Mouse (Mus musculus) granulocyte monocyte progenitor cell, adult 5-6 weeks (primary cell): ENCODE measurements around the gene Ankrd24. TPM values are rescaled to one million over a fixed set of nuclear protein-coding genes. Genes with fewer than 3 reads are reported as not detected.
"Not testable (repeated sequence)": the region's sequence is repeated elsewhere in the genome, so short reads cannot be mapped to it uniquely, and the experiment has no call there.

Experiments used
- ATAC-seq: replicated peaks from 2 replicates; pipeline ENCODE4 v1.8.0; 2016; ENCODE audit warnings: mild to moderate bottlenecking, moderate TSS enrichment, inconsistent platforms; ENCODE audit not compliant: poor library complexity, severe bottlenecking
- total RNA-seq, 2 experiments: library from RNA; stranded (forward) in 1 of 2; stranded (reverse) in 1 of 2; fragments of 200-712, 200-1000 nt in 1 of 2; fragments of >200 nt in 1 of 2; fragmentation: Nextera tagmentation in 1 of 2; gene quantifications; 2 replicates each; pipeline ENCODE4 v1.2.3; 2014 to 2017

Gene Ankrd24
- total RNA-seq, 2 experiments from 2014 or later: 7.5 to 7.6 TPM

DNA sequence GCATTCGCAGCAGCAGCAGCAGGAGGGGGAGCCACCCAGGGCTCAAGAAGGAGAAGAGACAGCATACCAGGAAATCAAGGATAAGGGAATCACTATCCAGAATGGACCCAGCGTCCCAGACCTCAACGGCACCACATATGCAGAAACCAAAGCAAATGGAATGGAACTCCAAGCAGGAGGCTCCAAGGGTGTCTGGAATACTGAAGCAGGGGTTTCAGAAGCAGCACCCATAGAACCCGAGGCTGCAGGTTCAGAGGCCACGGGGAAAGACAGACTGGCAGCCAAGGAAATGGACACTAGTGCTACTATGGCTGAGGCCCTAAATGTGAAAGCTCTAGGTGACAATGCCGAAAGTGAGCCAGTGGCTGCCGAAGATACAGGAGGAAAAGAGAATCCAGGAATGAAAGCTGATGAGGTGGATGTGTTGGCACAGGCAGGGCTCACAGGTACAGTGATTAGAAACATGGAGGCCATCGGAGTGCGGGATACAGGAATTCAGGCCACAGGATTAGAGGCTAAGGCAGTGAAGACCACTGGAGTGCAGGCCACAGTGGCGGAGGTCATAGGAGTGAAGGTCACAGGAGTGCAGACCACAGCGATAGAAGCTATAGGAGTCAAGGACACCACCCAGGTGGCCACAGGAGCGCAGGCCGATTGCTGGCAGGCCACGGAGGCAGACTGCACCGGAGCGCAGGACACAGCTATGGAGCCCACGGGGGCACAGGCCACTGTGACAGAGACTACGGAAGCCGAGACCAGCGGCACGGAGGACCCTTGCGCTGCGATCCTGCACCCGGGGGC lies 14.5 kb downstream of the Ankrd24 start:
- no peak for ATAC-seq

DNA sequence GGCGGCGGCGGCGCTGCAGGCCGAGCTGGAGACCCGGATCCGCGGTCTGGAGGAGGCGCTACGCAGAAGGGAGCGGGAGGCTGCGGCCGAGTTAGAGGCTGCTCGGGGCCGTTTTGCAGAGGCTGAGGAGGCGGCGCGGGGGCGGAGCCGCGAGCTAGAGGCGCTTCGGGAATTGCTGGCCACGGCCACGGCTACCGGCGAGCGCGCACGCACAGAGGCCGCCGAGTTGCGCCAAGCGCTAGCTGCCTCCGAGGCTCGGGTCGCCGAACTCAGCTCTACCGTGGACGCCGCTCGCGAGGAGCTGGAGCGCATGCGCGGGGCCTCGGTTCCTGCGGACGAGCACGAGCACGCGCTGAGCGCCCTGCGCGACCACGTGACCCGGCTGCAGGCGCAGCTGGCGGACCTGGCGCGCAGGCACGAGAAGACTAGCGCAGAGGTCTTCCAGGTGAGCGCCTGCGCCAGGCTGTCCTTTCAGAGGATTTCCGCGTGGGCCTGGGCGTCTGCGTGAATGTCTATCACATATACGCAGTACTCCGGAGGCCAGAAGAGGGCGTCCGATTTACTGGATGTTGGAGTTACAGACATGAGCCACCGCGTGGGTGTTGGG lies 15.2 kb downstream of the Ankrd24 start:
- peak; percentile 69 for ATAC-seq

DNA sequence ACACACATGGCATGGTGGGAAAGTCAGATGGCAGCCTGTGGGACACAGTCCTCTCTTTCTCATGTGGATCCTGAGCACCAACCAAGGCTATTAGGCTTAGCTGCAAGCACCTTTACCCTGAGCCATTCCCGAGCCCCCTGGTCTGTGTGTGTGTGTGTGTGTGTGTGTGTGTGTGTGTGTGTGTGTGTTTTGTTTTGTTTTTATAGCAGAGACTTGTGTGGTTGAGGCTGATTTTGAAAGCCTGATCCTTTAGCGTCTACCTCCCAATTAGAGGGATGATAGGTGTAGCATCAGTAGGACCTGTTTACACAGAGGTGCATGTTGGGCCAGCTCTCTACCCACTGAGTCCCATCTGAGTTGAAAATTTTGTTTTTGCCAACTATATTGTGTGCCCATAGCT lies 15.8 kb downstream of the Ankrd24 start:
- no peak for ATAC-seq

DNA sequence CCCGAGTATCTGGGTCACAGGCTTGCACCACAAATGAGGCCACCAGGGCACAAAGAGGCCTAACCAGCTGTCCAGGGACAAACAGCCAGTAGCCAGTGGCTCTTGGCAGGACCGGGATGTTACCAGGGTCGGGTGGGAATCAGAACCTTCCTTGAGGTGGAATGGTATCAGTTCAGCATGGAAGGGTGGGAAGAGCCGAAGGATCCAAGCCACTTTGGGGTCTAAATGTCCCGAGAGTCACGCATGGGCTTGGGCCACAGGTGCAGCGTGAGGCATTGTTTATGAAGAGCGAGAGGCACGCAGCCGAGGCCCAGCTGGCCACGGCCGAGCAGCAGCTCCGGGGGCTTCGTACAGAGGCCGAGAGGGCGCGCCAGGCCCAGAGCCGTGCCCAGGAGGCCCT lies 16.4 kb downstream of the Ankrd24 start:
- no peak for ATAC-seq

DNA sequence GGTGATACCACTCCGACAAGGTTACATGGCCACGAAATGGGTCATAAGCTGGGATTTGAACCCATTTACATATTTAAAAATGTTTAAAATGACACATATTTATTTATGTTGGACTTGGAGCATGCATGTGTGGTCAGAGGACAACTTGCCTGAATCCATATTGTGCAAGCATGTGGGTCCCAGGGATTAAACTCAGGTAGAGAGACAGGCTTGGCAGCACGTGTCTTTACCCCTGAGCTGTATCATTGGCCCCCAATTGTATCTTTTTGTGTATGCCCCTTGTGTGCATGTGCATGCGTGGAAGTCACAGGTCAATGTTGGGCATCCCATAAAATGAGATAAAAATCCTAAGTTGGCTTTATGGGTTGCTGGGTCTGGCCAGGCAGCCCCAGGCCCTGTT lies 17.1 kb downstream of the Ankrd24 start:
- no peak for ATAC-seq

DNA sequence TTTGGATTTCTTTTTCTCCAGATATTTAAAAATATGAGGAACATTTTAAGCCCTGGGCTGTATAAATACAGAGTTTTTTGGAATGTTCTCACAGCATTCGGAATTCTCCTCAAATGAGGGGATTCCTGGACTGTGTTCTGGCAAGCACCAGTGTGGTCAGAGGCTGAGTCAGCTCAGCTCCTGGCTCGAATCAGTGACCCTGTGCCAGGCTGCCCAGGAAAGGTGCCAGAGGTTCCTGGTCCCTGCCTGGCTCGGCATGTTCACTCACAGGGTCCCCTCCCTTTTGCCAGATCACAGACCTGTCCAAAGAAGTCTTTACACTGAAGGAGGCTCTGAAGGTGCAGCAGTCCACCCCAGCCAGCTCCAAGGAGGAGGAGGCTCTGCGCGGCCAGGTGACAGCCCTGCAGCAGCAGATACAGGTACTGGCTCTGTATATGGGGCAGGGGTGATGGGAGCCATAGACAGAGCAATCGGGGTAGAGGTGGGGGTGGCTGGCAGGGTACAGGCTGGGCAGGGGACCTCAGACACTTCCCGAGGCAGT lies 17.7 kb downstream of the Ankrd24 start:
- no peak for ATAC-seq

DNA sequence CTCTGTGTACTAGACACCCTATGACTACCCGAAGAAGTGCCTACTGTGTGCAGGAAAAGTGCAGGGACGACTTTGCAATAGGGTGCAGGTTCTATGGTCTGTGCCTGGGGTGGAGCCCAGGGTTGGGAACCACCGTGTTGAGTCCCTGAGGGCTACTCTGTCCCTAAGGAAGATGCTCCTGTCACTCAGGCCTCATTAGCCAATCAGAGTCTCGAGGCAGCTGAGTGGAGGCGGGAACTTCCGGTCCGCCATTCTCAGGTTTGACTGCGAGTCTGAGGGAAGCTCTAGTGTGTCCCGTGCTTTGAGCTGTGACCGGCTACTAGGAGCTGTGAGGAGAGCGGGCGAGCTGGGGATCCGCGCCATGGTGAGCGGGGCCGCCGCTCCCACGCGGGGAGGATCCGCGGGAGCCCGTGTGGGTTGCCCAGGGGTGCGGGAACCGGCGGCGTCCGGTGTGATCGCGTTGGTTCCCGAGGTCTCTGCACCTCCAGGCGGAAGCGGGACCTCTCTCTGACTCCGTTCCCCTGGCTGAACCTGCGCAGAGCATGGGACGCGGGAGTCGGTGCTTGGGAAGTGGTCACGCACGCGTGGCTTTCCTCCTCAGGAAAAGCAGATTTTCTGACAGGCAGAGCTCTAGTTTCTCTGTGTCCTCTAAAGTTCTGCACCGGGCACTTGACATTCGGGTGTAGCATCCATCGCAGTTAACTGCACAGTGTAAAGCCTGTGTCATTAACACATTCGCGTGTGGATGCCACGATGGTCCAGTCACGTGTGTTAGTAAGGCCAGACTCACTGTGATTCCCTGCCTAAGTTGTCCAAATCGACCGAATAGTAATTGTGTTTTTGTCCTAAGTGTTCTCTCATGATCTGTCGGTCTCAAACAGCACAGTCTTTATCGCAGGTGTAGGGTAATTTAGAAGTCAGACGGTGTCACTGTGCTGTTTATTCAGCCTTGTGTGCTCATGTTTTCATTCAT lies 20.7 kb downstream of the Ankrd24 start, which contains the start of gene Gm10778:
Gm10778 (plus strand) TSS at position 257 of the 973 bp plus-strand sequence.
- peak; percentile 98 for ATAC-seq

DNA sequence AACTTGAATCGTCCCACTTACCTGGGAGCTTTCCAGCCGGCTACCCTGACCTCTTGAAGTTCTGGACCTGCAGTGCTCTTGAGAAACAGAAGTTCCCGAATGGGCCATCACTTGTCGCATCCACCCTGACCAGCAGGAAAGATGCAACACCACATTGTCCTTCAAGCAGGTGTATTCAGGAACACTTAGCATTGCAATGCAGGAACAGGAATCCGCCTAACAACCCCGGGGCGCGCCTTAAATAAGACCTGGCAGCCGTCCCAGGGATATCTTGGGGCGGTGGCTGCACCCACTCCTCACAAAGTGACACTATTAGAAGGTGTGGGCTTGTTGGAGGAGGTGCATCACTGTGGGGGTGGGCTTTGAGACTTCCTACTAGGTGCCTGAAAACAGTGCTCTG lies 26.8 kb downstream of the Ankrd24 start:
- no peak for ATAC-seq

DNA sequence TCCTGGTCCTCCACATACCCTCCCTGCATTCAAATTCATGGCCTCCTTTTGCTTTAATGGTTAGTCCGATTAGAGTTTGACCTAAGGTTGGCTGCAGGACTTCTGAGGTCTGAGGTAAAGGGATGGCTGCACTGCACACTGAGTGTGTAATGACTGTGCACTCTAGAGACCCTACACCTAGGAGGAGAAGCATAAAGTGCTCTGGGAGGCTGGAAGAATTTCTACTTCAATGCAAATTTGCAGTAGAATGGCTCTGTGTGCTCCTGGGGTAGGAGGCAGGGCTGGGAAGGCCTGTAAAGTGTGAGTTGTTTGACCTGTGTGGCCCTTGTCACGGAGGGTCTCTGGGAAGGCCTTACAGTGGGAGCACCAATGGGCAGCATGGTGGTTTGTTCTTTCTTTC lies 27.8 kb downstream of the Ankrd24 start:
- ATAC-seq: no peak

DNA sequence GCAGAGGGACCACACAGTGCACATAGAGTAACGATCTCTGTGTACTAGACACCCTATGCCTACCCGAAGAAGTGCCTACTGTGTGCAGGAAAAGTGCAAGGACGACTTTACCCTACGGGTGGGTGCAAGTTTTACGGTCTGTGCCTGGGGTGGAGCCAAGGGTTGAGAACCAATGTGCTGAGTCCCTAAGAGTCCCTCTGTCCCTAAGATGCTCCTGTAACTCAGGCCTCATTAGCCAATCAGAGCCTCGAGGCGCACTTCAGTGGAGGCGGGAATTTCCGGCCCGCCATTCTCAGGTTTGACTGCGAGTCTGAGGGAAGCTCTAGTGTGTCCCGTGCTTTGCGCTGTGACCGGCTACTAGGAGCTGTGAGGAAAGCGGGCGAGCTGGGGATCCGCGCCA lies 58.8 kb downstream of the Ankrd24 start:
- not testable (repeated sequence) for ATAC-seq

Other genes starting within 250 kb of the Ankrd24 start
- gene Dohh, start 244.1 kb upstream of the Ankrd24 start, total RNA-seq (2014; fragmentation: Nextera tagmentation): 12.2 and 34.9 TPM in 2 replicates
- gene Dohh, start 244.1 kb upstream of the Ankrd24 start, total RNA-seq (2017): 41.8 and 46.2 TPM in 2 replicates
- 4.0 TPM in 1 of 2 replicates, not detected in the other for gene Gm48551, start 244.1 kb upstream of the Ankrd24 start, total RNA-seq (2014; fragmentation: Nextera tagmentation)
- gene Gm48551, start 244.1 kb upstream of the Ankrd24 start, total RNA-seq (2017): 0.30 TPM in 1 of 2 replicates, not detected in the other
- 2.2 TPM in 1 of 2 replicates, not detected in the other for gene Gm48552, start 239.5 kb upstream of the Ankrd24 start, total RNA-seq (2014; fragmentation: Nextera tagmentation)
- gene Gm48552, start 239.5 kb upstream of the Ankrd24 start, total RNA-seq (2017): not detected in 2 replicates
- gene Smim24, start 235.5 kb upstream of the Ankrd24 start, total RNA-seq (2014; fragmentation: Nextera tagmentation): 37.5 and 43.6 TPM in 2 replicates
- gene Smim24, start 235.5 kb upstream of the Ankrd24 start, total RNA-seq (2017): 11.5 and 13.3 TPM in 2 replicates
- 39.6 and 41.7 TPM in 2 replicates for gene Nfic, start 172.9 kb upstream of the Ankrd24 start, total RNA-seq (2014; fragmentation: Nextera tagmentation)
- 5.3 and 10.5 TPM in 2 replicates for gene Nfic, start 172.9 kb upstream of the Ankrd24 start, total RNA-seq (2017)
- not detected in 2 replicates for gene Celf5, start 145.8 kb upstream of the Ankrd24 start, total RNA-seq (2014; fragmentation: Nextera tagmentation)
- gene Celf5, start 145.8 kb upstream of the Ankrd24 start, total RNA-seq (2017): not detected in 2 replicates
- gene Ncln, start 132.1 kb upstream of the Ankrd24 start, total RNA-seq (2014; fragmentation: Nextera tagmentation): 124 and 140 TPM in 2 replicates
- gene Ncln, start 132.1 kb upstream of the Ankrd24 start, total RNA-seq (2017): 83.1 and 128 TPM in 2 replicates
- gene S1pr4, start 128.4 kb upstream of the Ankrd24 start, total RNA-seq (2014; fragmentation: Nextera tagmentation): 7.8 and 10.5 TPM in 2 replicates
- 7.0 and 9.2 TPM in 2 replicates for gene S1pr4, start 128.4 kb upstream of the Ankrd24 start, total RNA-seq (2017)
- 30.0 and 31.7 TPM in 2 replicates for gene Gna15, start 104.3 kb upstream of the Ankrd24 start, total RNA-seq (2014; fragmentation: Nextera tagmentation)
- gene Gna15, start 104.3 kb upstream of the Ankrd24 start, total RNA-seq (2017): 23.8 and 34.6 TPM in 2 replicates
- 17.0 and 25.7 TPM in 2 replicates for gene Gna11, start 83.3 kb upstream of the Ankrd24 start, total RNA-seq (2014; fragmentation: Nextera tagmentation)
- gene Gna11, start 83.3 kb upstream of the Ankrd24 start, total RNA-seq (2017): 4.9 and 6.4 TPM in 2 replicates
- 216 and 220 TPM in 2 replicates for gene Aes, start 69.1 kb upstream of the Ankrd24 start, total RNA-seq (2014; fragmentation: Nextera tagmentation)
- 151 and 250 TPM in 2 replicates for gene Aes, start 69.1 kb upstream of the Ankrd24 start, total RNA-seq (2017)
- 4.4 and 5.0 TPM in 2 replicates for gene Tle2, start 54.0 kb upstream of the Ankrd24 start, total RNA-seq (2014; fragmentation: Nextera tagmentation)
- gene Tle2, start 54.0 kb upstream of the Ankrd24 start, total RNA-seq (2017): 0.17 and 2.4 TPM in 2 replicates
- gene Tle6, start 27.5 kb upstream of the Ankrd24 start, total RNA-seq (2014; fragmentation: Nextera tagmentation): 22.2 and 26.0 TPM in 2 replicates
- 4.9 and 7.9 TPM in 2 replicates for gene Tle6, start 27.5 kb upstream of the Ankrd24 start, total RNA-seq (2017)
- 3.7 and 4.4 TPM in 2 replicates for gene BC025920, start 22.3 kb upstream of the Ankrd24 start, total RNA-seq (2014; fragmentation: Nextera tagmentation)
- gene BC025920, start 22.3 kb upstream of the Ankrd24 start, total RNA-seq (2017): 0.26 and 1.4 TPM in 2 replicates
- gene Sirt6, start 743 bp upstream of the Ankrd24 start, total RNA-seq (2014; fragmentation: Nextera tagmentation): 8.3 and 12.6 TPM in 2 replicates
- 5.3 and 6.2 TPM in 2 replicates for gene Sirt6, start 743 bp upstream of the Ankrd24 start, total RNA-seq (2017)
- gene Gm10778, start 20.5 kb downstream of the Ankrd24 start, total RNA-seq (2014; fragmentation: Nextera tagmentation): 3.1 and 9.4 TPM in 2 replicates
- gene Gm10778, start 20.5 kb downstream of the Ankrd24 start, total RNA-seq (2017): 4.2 and 6.1 TPM in 2 replicates
- 17.2 and 27.2 TPM in 2 replicates for gene Zfp433, start 76.3 kb downstream of the Ankrd24 start, total RNA-seq (2014; fragmentation: Nextera tagmentation)
- 12.3 and 21.7 TPM in 2 replicates for gene Zfp433, start 76.3 kb downstream of the Ankrd24 start, total RNA-seq (2017)
- gene Gm3055, start 142.6 kb downstream of the Ankrd24 start, total RNA-seq (2014; fragmentation: Nextera tagmentation): 2.6 and 5.2 TPM in 2 replicates
- 0.39 and 1.3 TPM in 2 replicates for gene Gm3055, start 142.6 kb downstream of the Ankrd24 start, total RNA-seq (2017)
- gene Gm4767, start 183.6 kb downstream of the Ankrd24 start, total RNA-seq (2014; fragmentation: Nextera tagmentation): 1.9 and 6.0 TPM in 2 replicates
- 0.72 and 2.2 TPM in 2 replicates for gene Gm4767, start 183.6 kb downstream of the Ankrd24 start, total RNA-seq (2017)
- 5.4 and 9.4 TPM in 2 replicates for gene Gm32687, start 235.4 kb downstream of the Ankrd24 start, total RNA-seq (2014; fragmentation: Nextera tagmentation)
- 4.2 and 7.1 TPM in 2 replicates for gene Gm32687, start 235.4 kb downstream of the Ankrd24 start, total RNA-seq (2017)